Mouse (Mus musculus) olfactory bulb, adult 2 months (tissue): ENCODE data around the gene Med24. TPM values are rescaled to one million over a fixed set of nuclear protein-coding genes. Genes with fewer than 3 reads are reported as not detected.
"Not testable (repeated sequence)": the region's sequence is repeated elsewhere in the genome, so short reads cannot be mapped to it uniquely, and the experiment has no call there.

Source experiments
- H3K27ac ChIP-seq: fragments of 200-500 bp; 2 replicates; pipeline ENCODE4 v1.5.1; 2012; ENCODE audit warnings: low read depth, low read length; ENCODE audit not compliant: insufficient read depth
- H3K4me1 ChIP-seq: fragments of 200-500 bp; 2 replicates; pipeline ENCODE4 v1.6.1; 2012; ENCODE audit warnings: low read length; ENCODE audit not compliant: control insufficient read depth, insufficient read depth
- H3K4me3 ChIP-seq: fragments of 200-500 bp; 2 replicates; pipeline ENCODE4 v1.5.1; 2012; ENCODE audit warnings: mild to moderate bottlenecking, low read depth, low read length, moderate library complexity; ENCODE audit not compliant: insufficient read depth
- CTCF ChIP-seq: fragments of 200-500 bp; IDR thresholded peaks from 2 replicates; pipeline ENCODE4 v1.5.1; 2012; ENCODE audit warnings: low read depth, mild to moderate bottlenecking, low read length, moderate library complexity; ENCODE audit not compliant: insufficient read depth
- POLR2A ChIP-seq: fragments of 200-500 bp; IDR thresholded peaks from 2 replicates; pipeline ENCODE4 v1.6.1; 2012; ENCODE audit warnings: mild to moderate bottlenecking, low read depth, low read length, moderate library complexity; ENCODE audit not compliant: insufficient read depth
- WGBS: fragments of 180-500 bp; shearing (Covaris S2); methylation state at CpG from one replicate; pipeline ENCODE4 v1.1.7; 2018; 5-methylcytosine and 5-hydroxymethylcytosine counted together
- polyA plus RNA-seq: library from polyadenylated mRNA; stranded (reverse); fragments of >200 nt; gene quantifications from 2 replicates; pipeline ENCODE4 v1.2.4, GENCODE M21; 2012; ENCODE audit warnings: low replicate concordance; ENCODE audit not compliant: missing spikeins, insufficient read depth, insufficient read length

Gene Med24
- polyA plus RNA-seq, 1 experiment = not detected

GRCm38 (mm10) chr11:98715946-98716345 is 13.3 kb downstream of the Med24 start:
- no peak overlapping the region for H3K4me3 ChIP-seq
- TF ChIP-seq POLR2A (no peak), CTCF (no peak)
- WGBS = 93% methylated on average over 9 of the region's 9 CpGs
- peaks cover 13% of the 10 kb centered on the region for H3K4me1 ChIP-seq
- no peak overlapping the region for H3K27ac ChIP-seq

DNA sequence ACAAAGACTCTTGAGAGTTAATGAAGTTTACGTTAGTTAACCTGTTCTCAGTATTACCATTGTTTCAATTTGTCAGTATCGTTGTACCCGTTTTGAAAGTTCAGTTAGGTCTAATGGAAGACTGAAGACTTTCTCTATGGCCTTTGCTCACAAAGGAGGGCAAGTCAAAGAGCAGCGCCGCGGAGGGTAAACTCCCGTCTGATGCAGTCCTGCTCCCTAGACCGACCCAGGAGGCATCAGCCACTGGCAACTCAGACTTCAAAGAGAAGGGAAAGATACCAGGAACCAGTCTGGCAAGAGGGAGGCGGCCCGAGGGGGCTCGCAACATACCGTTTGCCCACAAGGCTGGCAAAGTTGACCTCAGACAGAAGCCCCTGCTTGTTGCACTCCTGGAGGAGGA is 15.5 kb downstream of the Med24 start:
- Histone ChIP-seq H3K4me1 (peaks cover 28% of the 10 kb centered on the region), H3K4me3 (no peak overlapping the region), H3K27ac (no peak overlapping the region)
- 84% methylated on average over 12 of the region's 12 CpGs for WGBS
- TF ChIP-seq CTCF (no peak), POLR2A (no peak)

- peaks cover 15% of the 10 kb centered on the region for H3K4me1 ChIP-seq
- 66% methylated on average over 6 of the region's 6 CpGs for WGBS
- not testable (repeated sequence) for H3K4me3 ChIP-seq, H3K27ac ChIP-seq
These were observed 17.2 kb downstream of the Med24 start for GRCm38 (mm10) chr11:98712009-98712408.

GRCm38 (mm10) chr11:98711046-98711434 is 18.2 kb downstream of the Med24 start:
- no peak overlapping the region for H3K27ac ChIP-seq
- WGBS = 88% methylated on average over 4 of the region's 4 CpGs
- TF ChIP-seq CTCF (no peak), POLR2A (no peak)

DNA sequence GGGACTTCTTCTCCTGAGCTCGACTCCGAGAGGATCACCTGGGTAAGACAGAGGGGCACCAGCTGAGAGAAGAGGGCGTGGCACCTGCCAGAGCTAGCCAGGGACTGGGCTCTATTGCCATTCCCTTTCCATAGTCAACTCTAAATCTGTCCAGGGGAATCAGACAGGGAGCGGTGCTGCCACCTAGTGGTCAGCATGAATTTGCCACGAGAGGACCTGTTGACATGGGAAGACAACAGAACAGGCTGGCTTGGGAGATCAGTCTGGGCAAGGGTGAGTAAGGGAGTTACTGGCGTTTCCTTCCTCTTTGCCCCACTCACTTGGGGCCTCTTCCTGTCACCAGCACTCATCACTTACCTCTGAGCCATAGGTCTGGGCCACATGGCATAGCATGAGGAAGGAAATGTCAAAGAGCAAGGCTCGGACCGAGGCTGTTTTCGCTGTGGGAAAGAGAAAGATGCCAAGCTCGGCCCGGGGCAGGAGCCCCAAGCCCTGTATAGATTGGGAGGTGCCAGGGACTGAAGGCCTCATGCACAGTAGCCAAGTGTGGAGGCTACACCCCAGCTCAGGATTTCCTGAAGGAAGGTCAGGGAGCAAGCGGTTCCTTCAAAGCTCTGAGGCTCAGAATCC is 18.7 kb downstream of the Med24 start:
- Histone ChIP-seq H3K4me3 (no peak overlapping the region), H3K27ac (no peak overlapping the region), H3K4me1 (peaks cover 15% of the 10 kb centered on the region)
- 48% methylated on average over 12 of the region's 12 CpGs for WGBS
- TF ChIP-seq CTCF = peak; percentile 63
- no peak for TF ChIP-seq POLR2A

More at GRCm38 (mm10) chr11:98711046-98711434, 18.2 kb downstream of the Med24 start:
- Histone ChIP-seq H3K4me3 (no peak overlapping the region), H3K4me1 (peaks cover 15% of the 10 kb centered on the region)

DNA sequence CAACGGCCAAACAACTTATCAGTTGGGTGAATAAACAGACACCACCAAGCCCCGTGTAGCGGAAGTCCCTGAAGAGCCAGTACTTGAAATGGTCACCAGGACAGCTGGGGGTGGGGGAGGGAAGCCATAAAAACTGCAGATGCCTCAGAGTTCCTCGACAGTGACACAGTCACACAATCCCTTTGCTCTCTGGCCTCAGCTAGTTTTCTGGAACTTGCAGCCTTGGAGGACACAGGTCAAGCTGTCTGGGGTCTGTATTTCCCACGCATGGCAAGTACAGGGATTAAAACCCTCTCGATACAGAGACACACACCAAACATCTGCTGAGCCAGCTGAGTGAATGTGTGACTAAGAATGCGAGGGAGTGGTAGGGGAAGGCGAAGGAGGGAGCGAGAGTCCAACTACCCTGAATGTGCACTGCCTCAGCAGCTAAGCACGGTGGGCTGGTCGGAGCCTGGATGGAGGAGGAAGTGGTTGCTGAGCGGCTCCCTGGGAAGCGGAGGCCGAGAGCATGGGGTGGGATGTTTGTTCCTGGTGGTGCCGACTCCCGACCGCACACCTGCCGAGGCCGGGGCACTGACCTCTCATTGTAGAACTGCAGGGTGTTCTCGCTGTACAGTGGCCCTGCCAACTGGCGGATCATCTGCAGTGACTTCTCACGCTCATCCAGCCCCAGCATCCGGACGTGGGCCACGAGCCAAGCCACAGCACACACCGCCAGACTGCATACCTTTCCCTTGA is 20.1 kb downstream of the Med24 start:
- peaks cover 15% of the 10 kb centered on the region for H3K4me1 ChIP-seq
- H3K27ac ChIP-seq = peak overlapping the region; percentile 17; the same call in 1 of the 2 replicates
- no peak overlapping the region for H3K4me3 ChIP-seq
- 69% methylated on average over 26 of the region's 26 CpGs for WGBS
- TF ChIP-seq CTCF = no peak
- TF ChIP-seq POLR2A = no peak

DNA sequence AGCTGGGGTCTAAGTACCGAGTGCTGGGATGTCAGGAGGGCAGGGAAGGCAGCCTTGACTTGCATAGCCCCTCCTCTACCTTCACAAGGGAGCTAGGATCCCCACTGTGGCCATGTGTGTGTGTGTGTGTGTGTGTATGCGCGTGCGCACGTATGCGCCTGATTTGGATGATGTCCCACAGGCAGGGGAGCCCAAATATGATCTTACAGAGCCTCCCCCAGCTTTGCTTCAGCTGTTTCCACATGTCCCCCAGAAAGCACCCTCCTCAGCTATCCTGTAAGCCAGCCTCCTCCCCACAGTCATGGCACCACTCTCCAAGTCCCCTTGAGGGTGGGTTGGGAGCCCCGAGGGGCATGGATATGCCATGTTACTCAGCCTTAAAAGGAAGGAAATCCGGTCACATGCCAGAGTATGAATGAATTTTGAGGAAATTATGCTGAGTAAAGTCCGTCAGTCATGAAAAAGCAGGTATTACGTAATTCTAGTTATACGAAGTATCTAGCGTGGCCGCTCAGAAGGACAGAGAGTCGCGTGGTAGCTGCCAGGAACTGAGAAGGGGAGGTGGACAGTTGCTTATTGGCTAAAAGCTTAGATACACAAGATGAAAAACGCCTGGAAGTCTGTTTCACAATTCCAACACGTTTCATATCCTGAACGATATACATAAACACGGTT is 20.8 kb downstream of the Med24 start:
- H3K4me1 ChIP-seq = peaks cover 15% of the 10 kb centered on the region
- no peak for TF ChIP-seq POLR2A
- TF ChIP-seq CTCF = no peak
- no peak overlapping the region for H3K4me3 ChIP-seq
- H3K27ac ChIP-seq = no peak overlapping the region
- 78% methylated on average over 19 of the region's 19 CpGs for WGBS

DNA sequence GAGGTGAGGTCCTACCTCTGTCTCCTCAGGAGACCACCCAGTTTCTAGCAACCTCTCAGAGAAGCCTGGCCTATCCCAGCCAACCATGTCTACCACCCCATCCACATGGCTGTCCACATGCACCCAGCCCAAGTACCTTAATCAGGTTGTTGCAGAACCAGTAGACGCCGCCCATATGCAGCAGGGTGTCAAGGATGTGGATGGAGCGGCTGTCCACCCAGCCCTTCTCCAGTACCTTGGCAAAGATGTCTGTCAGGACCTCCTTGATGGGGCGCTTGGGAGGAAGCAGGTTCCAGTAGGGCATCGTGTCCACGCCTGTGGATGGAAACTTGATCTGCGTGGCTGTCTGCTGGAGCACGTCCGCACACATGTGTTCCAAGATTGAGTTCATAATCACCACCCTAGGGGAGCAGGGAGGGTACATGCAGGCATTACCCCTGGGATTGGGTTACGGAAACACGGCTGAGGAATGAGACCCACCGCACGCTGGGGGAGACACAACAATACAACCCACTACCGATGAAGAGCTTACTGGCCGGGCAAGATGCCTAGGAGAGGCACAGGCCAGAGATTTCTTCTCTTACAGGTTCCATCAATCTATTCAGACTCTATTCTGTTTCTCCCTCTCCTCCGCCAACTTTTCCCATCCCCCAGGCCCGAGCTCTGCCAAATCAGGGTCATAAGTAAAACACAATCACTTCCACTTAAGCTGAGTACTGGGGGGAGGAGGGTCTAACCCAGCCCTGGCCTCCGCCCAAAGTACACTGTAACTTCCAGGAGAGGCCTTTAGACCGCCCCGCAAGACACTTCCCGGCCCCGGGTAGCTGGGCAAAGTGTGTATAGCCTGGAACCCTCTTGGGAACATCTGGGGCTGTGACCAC is 21.6 kb downstream of the Med24 start:
- Histone ChIP-seq H3K27ac (no peak overlapping the region), H3K4me1 (peaks cover 15% of the 10 kb centered on the region), H3K4me3 (no peak overlapping the region)
- WGBS = 67% methylated on average over 22 of the region's 22 CpGs
- no peak for TF ChIP-seq POLR2A
- TF ChIP-seq CTCF = no peak
